Mouse (Mus musculus): ENCODE measurements around the gene Mier2. TPM values are rescaled to one million over a fixed set of nuclear protein-coding genes. Genes with fewer than 3 reads are reported as not detected.
A peak's percentile ranks its signal among the peaks of the same experiment; 100 is the strongest.

Mier2 gene
- polyA plus RNA-seq, 1 experiment from 2014 or later: 35.3 TPM

DNA sequence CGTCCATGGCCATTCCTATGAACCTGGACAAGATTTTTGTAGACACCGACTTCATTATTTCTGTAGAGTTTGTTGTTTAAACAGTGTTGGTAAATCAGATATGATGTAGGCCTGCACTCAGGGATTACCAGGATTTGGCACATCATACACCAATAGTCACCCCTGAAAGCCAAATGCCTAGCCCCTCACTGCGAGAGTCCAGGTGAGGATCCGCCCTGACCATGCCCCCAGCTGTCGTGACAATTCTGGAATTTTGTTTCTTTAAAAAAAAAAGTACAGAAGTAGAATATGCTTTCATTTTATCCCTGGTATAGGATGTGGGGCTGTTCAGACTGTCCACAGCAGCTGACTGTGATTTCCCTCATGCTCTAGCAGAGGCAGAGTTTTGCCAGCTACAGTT lies 14.9 kb upstream of the Mier2 start:
- 89% methylated on average over 5 of the region's 5 CpGs for WGBS
- DNase-seq (ENCODE audit: low spot score): no peak
- no peaks in the 10 kb centered on the region for H3K27me3 ChIP-seq (replicated peaks; ENCODE audit: control insufficient read depth, insufficient read depth, low read length)
- H3K4me3 ChIP-seq (ENCODE audit: low read depth, low read length): no peak overlapping the region
- ATAC-seq: no peak
- no peaks in the 10 kb centered on the region for H3K9me3 ChIP-seq (replicated peaks; ENCODE audit: control insufficient read depth, low read length)
- no peak overlapping the region for H3K9ac ChIP-seq (ENCODE audit: low read length)
- H3K27ac ChIP-seq (ENCODE audit: low read depth, low read length): no peak overlapping the region
- no peak overlapping the region for H3K4me2 ChIP-seq (ENCODE audit: low read length)
- H3K4me1 ChIP-seq (ENCODE audit: control insufficient read depth, insufficient read depth, low read length): no peaks in the 10 kb centered on the region
- H3K36me3 ChIP-seq (ENCODE audit: control insufficient read depth, insufficient read depth, low read length): no peaks in the 10 kb centered on the region

DNA sequence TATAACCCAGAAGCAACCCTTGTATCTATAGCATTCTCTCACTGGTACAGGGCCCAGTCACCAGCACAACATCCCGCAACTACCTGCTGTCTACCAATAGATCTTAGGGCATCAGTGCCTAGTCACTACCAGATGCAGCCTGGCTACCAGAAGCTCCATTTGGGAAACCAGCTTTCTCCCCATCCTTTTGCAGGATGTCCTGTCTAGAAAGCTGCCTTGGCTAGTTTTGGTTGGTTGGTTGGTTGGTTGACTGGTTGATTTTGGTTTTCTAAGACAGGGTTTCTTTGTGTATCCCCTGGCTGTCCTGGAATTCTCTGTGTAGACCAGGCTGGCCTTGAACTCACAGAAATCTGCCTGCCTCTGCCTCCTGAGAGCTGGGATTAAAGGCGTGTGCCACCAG lies 4.7 kb upstream of the Mier2 start:
- no peak for ATAC-seq
- no peak overlapping the region for H3K4me3 ChIP-seq (ENCODE audit: low read depth, low read length)
- no peaks in the 10 kb centered on the region for H3K4me1 ChIP-seq (ENCODE audit: control insufficient read depth, insufficient read depth, low read length)
- H3K9me3 ChIP-seq (replicated peaks; ENCODE audit: control insufficient read depth, low read length): no peaks in the 10 kb centered on the region
- H3K27me3 ChIP-seq (replicated peaks; ENCODE audit: control insufficient read depth, insufficient read depth, low read length): no peaks in the 10 kb centered on the region
- no peak overlapping the region for H3K9ac ChIP-seq (ENCODE audit: low read length)
- DNase-seq (ENCODE audit: low spot score): no peak
- WGBS: 88% methylated on average over 2 of the region's 2 CpGs
- H3K27ac ChIP-seq (ENCODE audit: low read depth, low read length): no peak overlapping the region
- H3K36me3 ChIP-seq (ENCODE audit: control insufficient read depth, insufficient read depth, low read length): no peaks in the 10 kb centered on the region
- H3K4me2 ChIP-seq (ENCODE audit: low read length): no peak overlapping the region

DNA sequence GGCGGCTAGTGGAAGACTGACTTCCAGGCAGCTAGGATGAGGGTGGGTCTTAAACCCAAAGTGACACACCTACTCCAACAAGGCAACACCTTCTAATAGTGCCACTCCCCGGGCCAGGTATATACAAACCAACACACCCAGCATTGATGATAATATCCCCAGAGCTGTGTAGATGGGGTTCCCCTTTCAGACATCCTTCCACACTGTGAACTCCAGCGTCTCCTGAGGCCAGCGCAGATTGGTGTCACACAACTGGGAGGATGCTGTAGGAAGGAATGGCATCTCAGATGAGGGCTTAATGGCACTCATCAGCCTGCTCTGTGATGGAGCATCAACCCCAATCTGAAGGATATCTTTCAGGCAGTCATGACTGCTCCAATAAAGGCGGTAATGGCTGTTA lies 2.5 kb upstream of the Mier2 start:
- no peak overlapping the region for H3K9ac ChIP-seq (ENCODE audit: low read length)
- H3K27ac ChIP-seq (ENCODE audit: low read depth, low read length): no peak overlapping the region
- H3K9me3 ChIP-seq (replicated peaks; ENCODE audit: control insufficient read depth, low read length): no peaks in the 10 kb centered on the region
- WGBS: 95% methylated on average over 5 of the region's 5 CpGs
- H3K36me3 ChIP-seq (ENCODE audit: control insufficient read depth, insufficient read depth, low read length): no peaks in the 10 kb centered on the region
- DNase-seq (ENCODE audit: low spot score) (no peak), ATAC-seq (no peak)
- peaks cover 7% of the 10 kb centered on the region for H3K4me1 ChIP-seq (ENCODE audit: control insufficient read depth, insufficient read depth, low read length)
- H3K4me3 ChIP-seq (ENCODE audit: low read depth, low read length): no peak overlapping the region
- no peaks in the 10 kb centered on the region for H3K27me3 ChIP-seq (replicated peaks; ENCODE audit: control insufficient read depth, insufficient read depth, low read length)
- no peak overlapping the region for H3K4me2 ChIP-seq (ENCODE audit: low read length)

DNA sequence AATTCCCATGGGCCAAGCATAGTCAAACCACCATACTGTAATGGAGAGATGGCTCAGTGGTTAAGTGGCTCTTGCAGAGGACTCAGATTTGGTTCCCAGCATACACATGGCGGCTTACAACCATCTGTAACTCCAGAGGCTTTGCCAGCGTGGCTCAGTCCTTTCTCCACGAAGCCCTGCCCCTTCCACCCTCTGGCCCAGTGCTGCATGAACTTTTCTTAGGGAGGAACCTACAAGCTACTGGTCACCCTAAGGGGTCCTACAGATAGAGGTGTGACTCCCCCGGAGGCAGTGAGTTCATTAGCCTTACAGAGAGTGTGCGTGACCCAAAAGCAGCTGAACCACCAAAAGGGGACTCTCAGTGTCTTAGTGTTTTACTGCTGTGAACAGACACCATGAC lies 2.0 kb upstream of the Mier2 start:
- 88% methylated on average over 5 of the region's 5 CpGs for WGBS
- Histone ChIP-seq H3K27ac (ENCODE audit: low read depth, low read length) (no peak overlapping the region), H3K4me1 (ENCODE audit: control insufficient read depth, insufficient read depth, low read length) (peaks cover 7% of the 10 kb centered on the region), H3K36me3 (ENCODE audit: control insufficient read depth, insufficient read depth, low read length) (no peaks in the 10 kb centered on the region), H3K9me3 (replicated peaks; ENCODE audit: control insufficient read depth, low read length) (no peaks in the 10 kb centered on the region), H3K27me3 (replicated peaks; ENCODE audit: control insufficient read depth, insufficient read depth, low read length) (no peaks in the 10 kb centered on the region), H3K9ac (ENCODE audit: low read length) (no peak overlapping the region), H3K4me3 (ENCODE audit: low read depth, low read length) (no peak overlapping the region), H3K4me2 (ENCODE audit: low read length) (no peak overlapping the region)
- DNase-seq (ENCODE audit: low spot score) (no peak), ATAC-seq (no peak)

DNA sequence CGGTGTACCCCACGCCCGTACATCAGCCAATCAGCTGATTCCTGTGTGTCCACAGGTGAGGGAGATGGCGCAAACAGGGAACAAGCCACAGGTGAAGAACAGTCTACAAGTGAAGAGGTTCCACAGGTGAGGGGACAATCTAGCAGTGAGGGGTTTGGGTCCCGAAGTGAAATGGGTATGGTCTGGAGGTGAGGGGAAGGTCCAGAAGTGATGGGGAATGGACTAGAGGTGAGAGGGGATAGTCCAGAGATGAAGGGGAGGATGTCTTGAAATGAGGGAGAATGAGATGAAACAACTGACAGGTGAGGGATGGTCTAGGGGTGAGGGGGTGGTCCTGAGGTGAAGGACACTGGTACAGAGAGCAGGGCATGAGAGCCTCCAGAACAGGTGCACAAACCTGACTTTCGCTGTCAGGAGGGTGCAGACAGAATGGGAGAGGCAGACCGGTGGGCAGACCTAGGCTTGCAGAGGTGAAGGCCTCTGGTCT lies 282 bp upstream of the Mier2 start:
- H3K36me3 ChIP-seq (ENCODE audit: control insufficient read depth, insufficient read depth, low read length): no peaks in the 10 kb centered on the region; the same call in 1 of the 2 replicates
- H3K4me1 ChIP-seq (ENCODE audit: control insufficient read depth, insufficient read depth, low read length): peaks cover 7% of the 10 kb centered on the region
- peak overlapping the region; percentile 82 for H3K4me2 ChIP-seq (ENCODE audit: low read length)
- peak overlapping the region; percentile 95 for H3K4me3 ChIP-seq (ENCODE audit: low read depth, low read length)
- no peaks in the 10 kb centered on the region for H3K9me3 ChIP-seq (replicated peaks; ENCODE audit: control insufficient read depth, low read length)
- no peak for DNase-seq (ENCODE audit: low spot score)
- WGBS: 25% methylated on average over 7 of the region's 7 CpGs
- ATAC-seq: no peak
- peak overlapping the region; percentile 92 for H3K9ac ChIP-seq (ENCODE audit: low read length)
- H3K27ac ChIP-seq (ENCODE audit: low read depth, low read length): peak overlapping the region; percentile 33; the same call in 1 of the 2 replicates
- H3K27me3 ChIP-seq (replicated peaks; ENCODE audit: control insufficient read depth, insufficient read depth, low read length): no peaks in the 10 kb centered on the region

DNA sequence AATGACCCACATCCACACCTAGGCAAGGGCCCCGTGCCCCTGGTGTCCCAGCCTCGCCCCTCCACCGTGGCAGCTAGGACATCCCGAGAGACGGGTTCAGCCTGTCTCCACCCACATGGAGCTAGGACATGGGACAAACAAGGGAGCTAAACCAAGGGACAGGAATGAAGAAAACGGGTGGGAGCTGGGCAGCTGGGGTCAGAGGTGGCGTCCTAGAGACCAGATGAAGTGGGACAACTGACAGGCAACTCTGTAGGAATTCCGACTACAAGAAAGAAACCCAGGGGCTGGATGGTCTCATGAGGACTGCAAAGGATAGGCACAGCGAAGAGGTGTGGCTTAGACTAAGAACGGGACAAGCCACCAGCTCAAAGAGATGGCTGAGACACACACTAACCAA lies 1.3 kb downstream of the Mier2 start:
- ATAC-seq: no peak
- H3K9ac ChIP-seq (ENCODE audit: low read length): peak overlapping the region; percentile 92
- H3K4me3 ChIP-seq (ENCODE audit: low read depth, low read length): peak overlapping the region; percentile 95
- WGBS: 53% methylated on average over 10 of the region's 10 CpGs
- H3K4me2 ChIP-seq (ENCODE audit: low read length): peak overlapping the region; percentile 82
- no peak overlapping the region for H3K27ac ChIP-seq (ENCODE audit: low read depth, low read length)
- peaks cover 14% of the 10 kb centered on the region for H3K36me3 ChIP-seq (ENCODE audit: control insufficient read depth, insufficient read depth, low read length)
- no peaks in the 10 kb centered on the region for H3K27me3 ChIP-seq (replicated peaks; ENCODE audit: control insufficient read depth, insufficient read depth, low read length)
- H3K9me3 ChIP-seq (replicated peaks; ENCODE audit: control insufficient read depth, low read length): no peaks in the 10 kb centered on the region
- H3K4me1 ChIP-seq (ENCODE audit: control insufficient read depth, insufficient read depth, low read length): peaks cover 7% of the 10 kb centered on the region
- no peak for DNase-seq (ENCODE audit: low spot score)

DNA sequence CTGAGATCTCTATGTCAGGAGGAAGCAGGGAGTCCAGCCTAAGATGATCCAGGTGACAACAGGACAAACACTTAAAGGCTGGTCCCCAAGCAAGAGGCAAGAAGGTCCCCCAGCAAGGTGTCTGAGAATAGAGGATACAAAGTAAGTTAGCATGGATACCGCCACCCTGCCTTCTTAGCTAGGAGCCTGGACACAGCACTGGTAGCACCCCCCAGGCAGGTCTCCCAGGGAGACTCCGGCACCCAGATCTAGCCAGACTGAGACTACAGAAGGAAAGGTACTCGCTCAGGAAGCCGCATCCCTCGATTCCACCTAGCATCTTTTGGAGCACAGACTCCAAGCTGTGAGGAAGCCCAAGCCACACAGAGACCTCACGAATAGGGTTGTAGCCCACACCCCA lies 1.8 kb downstream of the Mier2 start:
- no peak overlapping the region for H3K27ac ChIP-seq (ENCODE audit: low read depth, low read length)
- no peaks in the 10 kb centered on the region for H3K9me3 ChIP-seq (replicated peaks; ENCODE audit: control insufficient read depth, low read length)
- H3K4me3 ChIP-seq (ENCODE audit: low read depth, low read length): no peak overlapping the region
- peak overlapping the region; percentile 82; the same call in 1 of the 2 replicates for H3K4me2 ChIP-seq (ENCODE audit: low read length)
- H3K4me1 ChIP-seq (ENCODE audit: control insufficient read depth, insufficient read depth, low read length): peaks cover 7% of the 10 kb centered on the region
- H3K27me3 ChIP-seq (replicated peaks; ENCODE audit: control insufficient read depth, insufficient read depth, low read length): no peaks in the 10 kb centered on the region
- 91% methylated on average over 6 of the region's 6 CpGs for WGBS
- DNase-seq (ENCODE audit: low spot score): no peak
- peak overlapping the region; percentile 92; the same call in 1 of the 2 replicates for H3K9ac ChIP-seq (ENCODE audit: low read length)
- ATAC-seq: no peak
- H3K36me3 ChIP-seq (ENCODE audit: control insufficient read depth, insufficient read depth, low read length): peaks cover 19% of the 10 kb centered on the region

DNA sequence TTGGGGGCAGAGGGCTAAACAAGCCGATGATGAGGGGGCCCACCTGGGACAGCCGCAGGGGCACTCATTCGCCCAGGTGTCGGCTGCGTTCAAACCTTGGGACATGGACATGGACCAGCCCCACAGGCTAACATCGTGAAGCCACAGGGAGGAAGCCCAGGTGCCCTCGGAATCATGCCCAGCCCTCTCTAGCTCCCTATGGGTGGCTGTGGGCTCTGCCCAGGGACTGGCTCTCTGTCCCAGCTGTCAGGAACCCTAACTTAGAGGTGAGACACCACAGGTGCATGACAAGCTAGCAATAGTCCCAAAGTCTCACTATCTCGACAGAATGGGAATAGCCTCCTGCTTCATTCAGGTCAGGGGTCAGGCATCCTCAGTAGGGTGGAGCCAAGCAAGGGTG lies 2.5 kb downstream of the Mier2 start:
- no peak overlapping the region for H3K4me2 ChIP-seq (ENCODE audit: low read length)
- no peak overlapping the region for H3K9ac ChIP-seq (ENCODE audit: low read length)
- H3K27ac ChIP-seq (ENCODE audit: low read depth, low read length): no peak overlapping the region
- no peaks in the 10 kb centered on the region for H3K9me3 ChIP-seq (replicated peaks; ENCODE audit: control insufficient read depth, low read length)
- ATAC-seq (no peak), DNase-seq (ENCODE audit: low spot score) (no peak)
- peaks cover 7% of the 10 kb centered on the region for H3K4me1 ChIP-seq (ENCODE audit: control insufficient read depth, insufficient read depth, low read length)
- H3K36me3 ChIP-seq (ENCODE audit: control insufficient read depth, insufficient read depth, low read length): peaks cover 26% of the 10 kb centered on the region
- no peaks in the 10 kb centered on the region for H3K27me3 ChIP-seq (replicated peaks; ENCODE audit: control insufficient read depth, insufficient read depth, low read length)
- WGBS: 93% methylated on average over 8 of the region's 8 CpGs
- H3K4me3 ChIP-seq (ENCODE audit: low read depth, low read length): no peak overlapping the region

DNA sequence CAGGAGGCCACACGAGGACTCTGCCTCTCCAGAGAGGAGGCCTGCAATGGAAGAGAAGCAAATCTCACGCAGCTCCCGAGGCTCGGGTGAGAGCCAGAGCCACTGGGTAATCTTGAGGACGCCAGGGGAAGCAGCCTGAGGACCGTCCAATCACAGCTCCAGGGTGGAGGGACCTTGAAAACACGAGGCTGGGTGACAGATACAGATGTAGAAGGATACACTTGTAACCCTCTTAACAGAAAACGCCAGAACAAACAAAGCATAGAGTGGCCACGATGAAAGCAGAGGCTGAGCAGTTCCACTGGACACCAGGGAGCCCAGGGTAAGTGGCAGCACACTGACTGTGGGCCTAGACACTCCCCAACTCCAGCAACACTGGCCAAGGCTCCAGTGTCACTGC lies 4.6 kb downstream of the Mier2 start:
- DNase-seq (ENCODE audit: low spot score): no peak
- Histone ChIP-seq H3K4me1 (ENCODE audit: control insufficient read depth, insufficient read depth, low read length) (peaks cover 7% of the 10 kb centered on the region), H3K4me2 (ENCODE audit: low read length) (no peak overlapping the region), H3K36me3 (ENCODE audit: control insufficient read depth, insufficient read depth, low read length) (peaks cover 48% of the 10 kb centered on the region), H3K27me3 (replicated peaks; ENCODE audit: control insufficient read depth, insufficient read depth, low read length) (no peaks in the 10 kb centered on the region), H3K9me3 (replicated peaks; ENCODE audit: control insufficient read depth, low read length) (no peaks in the 10 kb centered on the region), H3K27ac (ENCODE audit: low read depth, low read length) (no peak overlapping the region), H3K4me3 (ENCODE audit: low read depth, low read length) (no peak overlapping the region), H3K9ac (ENCODE audit: low read length) (no peak overlapping the region)
- no peak for ATAC-seq
- 88% methylated on average over 9 of the region's 9 CpGs for WGBS

Measured in forebrain, embryonic 14.5 days (tissue).